ENCODE assay signal across 9 mouse cellular contexts in the genomic region with DNA sequence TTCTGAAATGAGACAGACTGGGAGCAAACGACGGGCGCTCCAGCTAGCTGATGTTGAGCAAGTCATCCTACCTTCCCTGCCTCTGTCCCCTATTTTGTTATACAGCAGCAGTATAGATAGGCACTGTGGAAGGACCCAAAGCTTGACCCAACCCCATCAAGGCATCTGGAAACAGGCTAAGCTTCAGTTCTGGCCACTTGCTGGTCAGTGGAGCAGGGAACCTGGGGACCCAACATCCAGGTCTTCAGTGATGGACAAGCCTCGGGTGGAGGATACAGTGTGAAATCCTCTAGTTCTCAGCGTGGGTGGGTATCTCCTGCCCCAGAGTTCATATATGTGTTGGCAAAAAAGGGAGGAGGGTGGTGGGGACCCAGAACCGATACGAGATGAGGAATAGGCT. TPM values are rescaled to one million over a fixed set of nuclear protein-coding genes. Genes with fewer than 3 reads are reported as not detected.
DNase-seq lines count a peak whose midpoint lies in the region; ATAC-seq and TF ChIP-seq lines count a peak whose summit lies in the region.
"Had no signal": no experiment of that assay in that cellular context is flagged by ENCODE, and none has a peak within 500 bp of the region (broad histone marks: within the 10 kb centered on the region; RNA-seq: fewer than 3 reads in every experiment).

No protein-coding gene starts in this region.

- H3K27ac ChIP-seq in heart, embryonic 12.5 days (ENCODE audit: poor library complexity, severe bottlenecking) = no peak overlapping the region
- H3K27ac ChIP-seq in embryonic facial prominence, embryonic 10.5 days (replicated peaks) = no peak overlapping the region
- H3K27ac ChIP-seq in hindbrain, postnatal 0 days = no peak overlapping the region
- no peak overlapping the region for H3K27ac ChIP-seq in midbrain, embryonic 15.5 days

- peaks cover 25% of the 10 kb centered on the region for H3K4me1 ChIP-seq in heart, embryonic 12.5 days (replicated peaks)
- peaks cover 25% of the 10 kb centered on the region for H3K4me1 ChIP-seq in embryonic facial prominence, embryonic 10.5 days
- peaks cover 8% of the 10 kb centered on the region; the same call in 1 of the 2 replicates for H3K4me1 ChIP-seq in hindbrain, postnatal 0 days (ENCODE audit: insufficient read depth, low read length)
- peaks cover 20% of the 10 kb centered on the region for H3K4me1 ChIP-seq in midbrain, embryonic 15.5 days

- WGBS in heart, embryonic 12.5 days = 33% methylated on average over 7 of the region's 7 CpGs
- 35% methylated on average over 7 of the region's 7 CpGs for WGBS in embryonic facial prominence, embryonic 10.5 days
- 46% methylated on average over 7 of the region's 7 CpGs for WGBS in hindbrain, postnatal 0 days
- 32% methylated on average over 7 of the region's 7 CpGs for WGBS in midbrain, embryonic 15.5 days

- peaks cover 59% of the 10 kb centered on the region for H3K27me3 ChIP-seq in heart, embryonic 12.5 days (replicated peaks)
- H3K27me3 ChIP-seq in embryonic facial prominence, embryonic 10.5 days (replicated peaks; ENCODE audit: low read depth, poor library complexity, severe bottlenecking) = peaks cover 90% of the 10 kb centered on the region
- H3K27me3 ChIP-seq in hindbrain, postnatal 0 days (ENCODE audit: insufficient read depth, low read length) = peaks cover 24% of the 10 kb centered on the region; the same call in 1 of the 2 replicates
- peaks cover 47% of the 10 kb centered on the region for H3K27me3 ChIP-seq in midbrain, embryonic 15.5 days (replicated peaks)

- DNase-seq in heart, postnatal 4 days = no peak
- no peak for DNase-seq in embryonic facial prominence, embryonic 10.5 days (ENCODE audit: low spot score)
- DNase-seq in hindbrain, postnatal 0 days (ENCODE audit: low spot score) = no peak
- DNase-seq in layer of hippocampus, postnatal 36 days = no peak
- no peak for DNase-seq in gastrocnemius, postnatal 10 days
- no peak for DNase-seq in right cerebral cortex, postnatal 36 days (ENCODE audit: low spot score in 2 of 2)

- no peak for ATAC-seq in heart, embryonic 12.5 days (ENCODE audit: insufficient number of reproducible peaks, low FRiP score)
- no peak for ATAC-seq in hindbrain, postnatal 0 days
- ATAC-seq in midbrain, embryonic 15.5 days (replicated peaks) = 0 out of 2 replicates have a peak, but pooled peaks have one; percentile 2

- no peaks in the 10 kb centered on the region for H3K36me3 ChIP-seq in heart, embryonic 12.5 days
- no peaks in the 10 kb centered on the region for H3K36me3 ChIP-seq in embryonic facial prominence, embryonic 10.5 days (replicated peaks)
- H3K36me3 ChIP-seq in hindbrain, postnatal 0 days (ENCODE audit: insufficient read depth, low read length) = no peaks in the 10 kb centered on the region
- no peaks in the 10 kb centered on the region for H3K36me3 ChIP-seq in midbrain, embryonic 15.5 days (replicated peaks)

- peak overlapping the region; percentile 59 for H3K4me3 ChIP-seq in heart, embryonic 12.5 days
- peak overlapping the region; percentile 65 for H3K4me3 ChIP-seq in embryonic facial prominence, embryonic 10.5 days
- peak overlapping the region; percentile 60 for H3K4me3 ChIP-seq in hindbrain, postnatal 0 days (ENCODE audit: low read length)
- peak overlapping the region; percentile 45 for H3K4me3 ChIP-seq in midbrain, embryonic 15.5 days

- peak overlapping the region; percentile 97 for H3K4me2 ChIP-seq in heart, embryonic 12.5 days
- peak overlapping the region; percentile 99 for H3K4me2 ChIP-seq in hindbrain, postnatal 0 days (ENCODE audit: low read depth, low read length)
- H3K4me2 ChIP-seq in midbrain, embryonic 15.5 days = peak overlapping the region; percentile 93

- H3K9me3 ChIP-seq in heart, embryonic 12.5 days (replicated peaks) = no peaks in the 10 kb centered on the region
- no peaks in the 10 kb centered on the region for H3K9me3 ChIP-seq in embryonic facial prominence, embryonic 10.5 days
- no peaks in the 10 kb centered on the region for H3K9me3 ChIP-seq in hindbrain, postnatal 0 days (ENCODE audit: low read length)
- H3K9me3 ChIP-seq in midbrain, embryonic 15.5 days = no peaks in the 10 kb centered on the region

- peak overlapping the region; percentile 70 for H3K9ac ChIP-seq in heart, embryonic 12.5 days
- H3K9ac ChIP-seq in hindbrain, postnatal 0 days (replicated peaks; ENCODE audit: low read length) = peak overlapping the region; percentile 57; the same call in 1 of the 2 replicates
- H3K9ac ChIP-seq in midbrain, embryonic 15.5 days = peak overlapping the region; percentile 27; the same call in 1 of the 2 replicates

- TF ChIP-seq CTCF in hindbrain, postnatal 0 days (IDR thresholded peaks at IDR 0.05; ENCODE audit: low read depth) = no peak

RNA-seq across cellular contexts. Expression of a gene that starts 5.7 kb away (rescaled TPM):
- polyA plus RNA-seq in heart, embryonic 12.5 days (2016; fragmentation: Nextera tagmentation; extraction: Ambion mirVana) = 0.78 and 0.91 TPM in 2 replicates
- total RNA-seq in heart, postnatal 4 days (2021) = 1 to 10 TPM; 1.7 to 2.9 TPM
- 0.75 and 1.00 TPM in 2 replicates for polyA plus RNA-seq in embryonic facial prominence, embryonic 10.5 days (2016; fragmentation: Nextera tagmentation; extraction: Ambion mirVana)
- total RNA-seq in hindbrain, postnatal 0 days (2014; rRNA removed) = 2.0 and 2.3 TPM in 2 replicates
- 3.1 and 3.5 TPM in 2 replicates for polyA plus RNA-seq in hindbrain, postnatal 0 days (2015; fragmentation: Nextera tagmentation; extraction: Ambion mirVana)
- polyA plus RNA-seq in midbrain, embryonic 15.5 days (2015; fragmentation: Nextera tagmentation; extraction: Ambion mirVana) = 3.2 and 4.2 TPM in 2 replicates
- total RNA-seq in layer of hippocampus, postnatal 36 days (2021) = 10 to 100 TPM; 15.2 to 17.7 TPM
- total RNA-seq in gastrocnemius, postnatal 10 days (2021) = 1 to 10 TPM in 1 of 2 experiments, under 1 TPM in 1; 0.56 to 1.6 TPM

RNA-seq across cellular contexts. Expression of a gene that starts 5.8 kb away (rescaled TPM):
- polyA plus RNA-seq in heart, embryonic 12.5 days (2016; fragmentation: Nextera tagmentation; extraction: Ambion mirVana) = 77.0 and 81.0 TPM in 2 replicates
- total RNA-seq in heart, postnatal 4 days (2021) = 10 to 100 TPM; 40.9 to 41.0 TPM
- 124 and 137 TPM in 2 replicates for polyA plus RNA-seq in embryonic facial prominence, embryonic 10.5 days (2016; fragmentation: Nextera tagmentation; extraction: Ambion mirVana)
- total RNA-seq in hindbrain, postnatal 0 days (2014; rRNA removed) = 32.9 and 44.4 TPM in 2 replicates
- 105 and 109 TPM in 2 replicates for polyA plus RNA-seq in hindbrain, postnatal 0 days (2015; fragmentation: Nextera tagmentation; extraction: Ambion mirVana)
- 99.2 and 101 TPM in 2 replicates for polyA plus RNA-seq in midbrain, embryonic 15.5 days (2015; fragmentation: Nextera tagmentation; extraction: Ambion mirVana)
- 10 to 100 TPM; 45.5 to 48.9 TPM for total RNA-seq in layer of hippocampus, postnatal 36 days (2021)
- total RNA-seq in gastrocnemius, postnatal 10 days (2021) = 10 to 100 TPM; 27.0 to 27.4 TPM

RNA-seq across cellular contexts. Expression of a gene that starts 30.5 kb away (rescaled TPM):
- 0.10 and 0.15 TPM in 2 replicates for polyA plus RNA-seq in heart, embryonic 12.5 days (2016; fragmentation: Nextera tagmentation; extraction: Ambion mirVana)
- total RNA-seq in heart, postnatal 4 days (2021) = not detected
- polyA plus RNA-seq in embryonic facial prominence, embryonic 10.5 days (2016; fragmentation: Nextera tagmentation; extraction: Ambion mirVana) = 0.19 and 0.26 TPM in 2 replicates
- 0.32 and 0.84 TPM in 2 replicates for total RNA-seq in hindbrain, postnatal 0 days (2014; rRNA removed)
- 0.60 and 0.83 TPM in 2 replicates for polyA plus RNA-seq in hindbrain, postnatal 0 days (2015; fragmentation: Nextera tagmentation; extraction: Ambion mirVana)
- 0.67 and 0.74 TPM in 2 replicates for polyA plus RNA-seq in midbrain, embryonic 15.5 days (2015; fragmentation: Nextera tagmentation; extraction: Ambion mirVana)
- total RNA-seq in layer of hippocampus, postnatal 36 days (2021) = under 1 TPM; 0.35 to 0.66 TPM
- not detected for total RNA-seq in gastrocnemius, postnatal 10 days (2021)
- total RNA-seq: adrenal gland, postnatal 25 days had no signal

RNA-seq across cellular contexts. Expression of a gene that starts 51.0 kb away (rescaled TPM):
- polyA plus RNA-seq in heart, embryonic 12.5 days (2016; fragmentation: Nextera tagmentation; extraction: Ambion mirVana) = 8.6 and 9.0 TPM in 2 replicates
- total RNA-seq in heart, postnatal 4 days (2021) = 1 to 10 TPM; 5.0 to 5.4 TPM
- polyA plus RNA-seq in embryonic facial prominence, embryonic 10.5 days (2016; fragmentation: Nextera tagmentation; extraction: Ambion mirVana) = 15.4 and 16.0 TPM in 2 replicates
- total RNA-seq in hindbrain, postnatal 0 days (2014; rRNA removed) = 12.1 and 12.3 TPM in 2 replicates
- 14.2 and 15.3 TPM in 2 replicates for polyA plus RNA-seq in hindbrain, postnatal 0 days (2015; fragmentation: Nextera tagmentation; extraction: Ambion mirVana)
- 20.0 and 20.9 TPM in 2 replicates for polyA plus RNA-seq in midbrain, embryonic 15.5 days (2015; fragmentation: Nextera tagmentation; extraction: Ambion mirVana)
- 1 to 10 TPM; 7.3 to 7.4 TPM for total RNA-seq in layer of hippocampus, postnatal 36 days (2021)
- 1 to 10 TPM; 3.8 to 4.7 TPM for total RNA-seq in gastrocnemius, postnatal 10 days (2021)
